Mouse (Mus musculus): ENCODE results near the gene Fam227a.

The Fam227a gene

GRCm38 (mm10) chr15:79658531-79659375 lies at the start of gene Fam227a, which contains the start of gene Cby1:
Gene Fam227a (minus strand): TSS chr15:79658956.
Gene Cby1 (plus strand): TSS chr15:79659199.
- DNase-seq (ENCODE audit: low spot score) = peak; percentile 86

GRCm38 (mm10) chr15:79708229-79708822 lies 49.6 kb upstream of the Fam227a start:
- DNase-seq (ENCODE audit: low spot score) = no peak

- DNase-seq (ENCODE audit: low spot score) = no peak
Measured at GRCm38 (mm10) chr15:79706603-79707214, 48.0 kb upstream of the Fam227a start.

GRCm38 (mm10) chr15:79697558-79698187 lies 38.9 kb upstream of the Fam227a start:
- no peak for DNase-seq (ENCODE audit: low spot score)

GRCm38 (mm10) chr15:79697011-79697410 lies 38.3 kb upstream of the Fam227a start:
- DNase-seq (ENCODE audit: low spot score) = no peak

GRCm38 (mm10) chr15:79696508-79696907 lies 37.8 kb upstream of the Fam227a start:
- no peak for DNase-seq (ENCODE audit: low spot score)

- DNase-seq (ENCODE audit: low spot score) = no peak
Measured at GRCm38 (mm10) chr15:79695516-79695915, 36.8 kb upstream of the Fam227a start.

- DNase-seq (ENCODE audit: low spot score) = no peak
Measured at GRCm38 (mm10) chr15:79694512-79694911, 35.8 kb upstream of the Fam227a start.

- DNase-seq (ENCODE audit: low spot score) = peak; percentile 71
Measured at GRCm38 (mm10) chr15:79693740-79694139, 35.0 kb upstream of the Fam227a start.

- peak; percentile 13 for DNase-seq (ENCODE audit: low spot score)
Measured at GRCm38 (mm10) chr15:79692334-79692733, 33.6 kb upstream of the Fam227a start.

- peak; percentile 36 for DNase-seq (ENCODE audit: low spot score)
Measured at GRCm38 (mm10) chr15:79691023-79691508, 32.3 kb upstream of the Fam227a start.

GRCm38 (mm10) chr15:79690426-79691022 lies 31.8 kb upstream of the Fam227a start, which contains the start of gene Gtpbp1:
Gene Gtpbp1 (plus strand): TSS chr15:79690845.
- DNase-seq (ENCODE audit: low spot score) = peak; percentile 96

- DNase-seq (ENCODE audit: low spot score) = peak; percentile 53
Measured at GRCm38 (mm10) chr15:79689662-79690425, 31.1 kb upstream of the Fam227a start.

- no peak for DNase-seq (ENCODE audit: low spot score)
Measured at GRCm38 (mm10) chr15:79688268-79688956, 29.7 kb upstream of the Fam227a start.

- DNase-seq (ENCODE audit: low spot score) = peak; percentile 96
Measured at GRCm38 (mm10) chr15:79687646-79688267, 29.0 kb upstream of the Fam227a start, which contains the start of gene Josd1. Gene Josd1 (minus strand): TSS chr15:79687919.

- DNase-seq (ENCODE audit: low spot score) = no peak
Measured at GRCm38 (mm10) chr15:79687175-79687574, 28.4 kb upstream of the Fam227a start.

GRCm38 (mm10) chr15:79686046-79686869 lies 27.5 kb upstream of the Fam227a start:
- no peak for DNase-seq (ENCODE audit: low spot score)

- no peak for DNase-seq (ENCODE audit: low spot score)
Measured at GRCm38 (mm10) chr15:79685141-79685641, 26.4 kb upstream of the Fam227a start.

GRCm38 (mm10) chr15:79684616-79685015 lies 25.9 kb upstream of the Fam227a start:
- DNase-seq (ENCODE audit: low spot score) = no peak

Data from T-cell, adult 2 months (primary cell).